Mouse (Mus musculus): ENCODE measurements around the gene Srrm1.

Gene Srrm1

GRCm38 (mm10) chr4:135352326-135353065 is 625 bp downstream of the Srrm1 start:
- no peak for DNase-seq

- no peak for DNase-seq
Observed at GRCm38 (mm10) chr4:135337376-135337942, 15.7 kb downstream of the Srrm1 start.

GRCm38 (mm10) chr4:135336023-135336357 is 17.1 kb downstream of the Srrm1 start:
- no peak for DNase-seq

GRCm38 (mm10) chr4:135335327-135336022 is 17.6 kb downstream of the Srrm1 start:
- DNase-seq, result no peak

GRCm38 (mm10) chr4:135326469-135326868 is 26.7 kb downstream of the Srrm1 start:
- DNase-seq, result no peak

GRCm38 (mm10) chr4:135326046-135326445 is 27.1 kb downstream of the Srrm1 start:
- no peak for DNase-seq

- no peak for DNase-seq
Observed at GRCm38 (mm10) chr4:135323021-135323420, 30.1 kb downstream of the Srrm1 start.

GRCm38 (mm10) chr4:135317966-135318365 is 35.2 kb downstream of the Srrm1 start:
- DNase-seq, result peak; percentile 76

GRCm38 (mm10) chr4:135317539-135317938 is 35.6 kb downstream of the Srrm1 start:
- DNase-seq, result no peak

GRCm38 (mm10) chr4:135315287-135315686 is 37.8 kb downstream of the Srrm1 start:
- DNase-seq, result no peak

GRCm38 (mm10) chr4:135314419-135314832 is 38.7 kb downstream of the Srrm1 start:
- no peak for DNase-seq

GRCm38 (mm10) chr4:135313761-135314241 is 39.3 kb downstream of the Srrm1 start:
- DNase-seq, result peak; percentile 34

GRCm38 (mm10) chr4:135313111-135313691 is 39.9 kb downstream of the Srrm1 start:
- DNase-seq, result peak; percentile 26

- DNase-seq, result no peak
Observed at GRCm38 (mm10) chr4:135312706-135313105, 40.4 kb downstream of the Srrm1 start.

GRCm38 (mm10) chr4:135310371-135310770 is 42.8 kb downstream of the Srrm1 start:
- no peak for DNase-seq

- no peak for DNase-seq
Observed at GRCm38 (mm10) chr4:135309726-135310125, 43.4 kb downstream of the Srrm1 start.

GRCm38 (mm10) chr4:135309112-135309659 is 43.9 kb downstream of the Srrm1 start:
- DNase-seq, result no peak

GRCm38 (mm10) chr4:135306971-135307632 is 46.0 kb downstream of the Srrm1 start:
- peak; percentile 35 for DNase-seq

GRCm38 (mm10) chr4:135306533-135306932 is 46.6 kb downstream of the Srrm1 start:
- no peak for DNase-seq

- no peak for DNase-seq
Observed at GRCm38 (mm10) chr4:135302261-135302660, 50.9 kb downstream of the Srrm1 start.

- no peak for DNase-seq
Observed at GRCm38 (mm10) chr4:135301166-135301565, 52.0 kb downstream of the Srrm1 start.

- DNase-seq, result no peak
Observed at GRCm38 (mm10) chr4:135300248-135301041, 52.7 kb downstream of the Srrm1 start.

All from thymus, postnatal 4 days (tissue).